Mouse (Mus musculus) small intestine, adult 10 weeks (tissue): ENCODE results near the gene Psmb7. TPM values are rescaled to one million over a fixed set of nuclear protein-coding genes. Genes with fewer than 3 reads are reported as not detected.

ENCODE experiments used
- polyA plus RNA-seq: library from polyadenylated mRNA; stranded (reverse); fragments of 350-450 nt; fragmentation: Illumina TruSeq; extraction: RNeasy Lipid Tissue Mini Kit (QIAGEN cat#74804); gene quantifications from one replicate; pipeline ENCODE4 v1.2.3, GENCODE M21; 2014; ENCODE audit warnings: low replicate concordance

Gene Psmb7
- polyA plus RNA-seq = 65.1 TPM

DNA sequence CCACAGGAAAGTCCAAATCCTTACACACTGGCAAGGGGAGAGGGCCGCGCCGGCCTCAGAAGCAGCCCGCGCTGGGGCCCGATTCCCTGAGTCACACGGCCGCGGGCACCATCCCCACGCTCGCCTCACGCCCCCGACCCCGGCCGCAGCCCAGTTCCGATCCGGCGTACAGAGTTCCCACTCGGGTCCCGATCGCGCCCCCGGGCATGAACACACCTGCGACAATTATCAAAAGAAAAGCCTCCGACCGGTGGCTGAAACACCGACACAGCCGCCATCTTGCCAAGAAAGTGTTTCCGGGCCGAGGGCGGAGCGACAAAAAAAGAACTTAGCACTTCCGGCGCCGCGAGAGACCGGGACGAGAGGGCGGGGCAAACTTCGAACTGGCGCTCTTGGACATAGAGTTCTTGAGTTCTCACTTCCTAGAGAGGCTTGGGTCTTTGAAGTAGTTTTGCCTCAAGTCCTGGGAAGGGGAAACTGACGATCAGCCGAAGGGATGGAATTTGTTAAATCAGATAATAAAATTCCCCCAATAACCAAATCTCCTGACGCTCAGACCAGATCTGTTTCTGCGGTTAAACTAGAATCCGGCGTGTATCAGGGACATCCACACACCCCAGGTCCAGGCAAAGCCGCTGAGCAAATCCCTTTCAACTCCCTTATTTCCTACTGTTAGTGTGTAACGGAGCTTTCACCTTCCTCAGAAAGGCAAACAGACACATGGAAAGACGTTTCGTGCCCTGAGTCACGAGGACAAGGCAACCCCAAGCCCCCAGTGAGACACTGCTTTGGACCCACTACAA lies at the start of gene Psmb7:
TSS of gene Psmb7 (minus strand) at position 463 of the 803 bp plus-strand sequence.

Other genes starting within 250 kb of the Psmb7 start
- 43.3 TPM for gene Nek6, start 132.4 kb downstream of the Psmb7 start, polyA plus RNA-seq
- gene Nr5a1, start 70.5 kb upstream of the Psmb7 start, polyA plus RNA-seq = not detected